Mouse (Mus musculus): ENCODE measurements around the gene Gm12185. TPM values are rescaled to one million over a fixed set of nuclear protein-coding genes. Genes with fewer than 3 reads are reported as not detected.

Gm12185 gene
- polyA plus RNA-seq, 1 experiment from 2014 or later, result not detected

- 2% methylated on average over 19 of the region's 19 CpGs for WGBS
- Histone ChIP-seq H3K27ac (ENCODE audit: low read depth, low read length) (peak within 1 kb of the TSS; percentile 16), H3K4me2 (ENCODE audit: low read length) (peak within 1 kb of the TSS; percentile 87), H3K4me1 (ENCODE audit: control insufficient read depth, insufficient read depth, low read depth, low read length) (peaks cover 10% of the 10 kb centered on the region; the same call in 1 of the 2 replicates), H3K36me3 (ENCODE audit: control insufficient read depth, insufficient read depth, low read length) (no peaks in the 10 kb centered on the region), H3K9ac (ENCODE audit: low read depth, low read length) (peak within 1 kb of the TSS; percentile 66), H3K27me3 (replicated peaks; ENCODE audit: control insufficient read depth, insufficient read depth, low read length) (no peaks in the 10 kb centered on the region; the same call in 1 of the 2 replicates), H3K4me3 (ENCODE audit: low read length) (peak within 1 kb of the TSS; percentile 48), H3K9me3 (ENCODE audit: control insufficient read depth, low read length) (no peaks in the 10 kb centered on the region)
- peak; percentile 60 for ATAC-seq
Observed at GRCm38 (mm10) chr11:48871201-48871772, 120.7 kb downstream of the Gm12185 start, which contains the start of gene Irgm1. Gene Irgm1 (minus strand): TSS chr11:48871683.

- ATAC-seq, result peak; percentile 35; the same call in 1 of the 2 replicates
- H3K36me3 ChIP-seq (ENCODE audit: control insufficient read depth, insufficient read depth, low read length), result no peaks in the 10 kb centered on the region
- no peaks in the 10 kb centered on the region for H3K9me3 ChIP-seq (ENCODE audit: control insufficient read depth, low read length)
- H3K4me3 ChIP-seq (ENCODE audit: low read length), result peak overlapping the region; percentile 48
- H3K27ac ChIP-seq (ENCODE audit: low read depth, low read length), result no peak overlapping the region
- no peaks in the 10 kb centered on the region; the same call in 1 of the 2 replicates for H3K27me3 ChIP-seq (replicated peaks; ENCODE audit: control insufficient read depth, insufficient read depth, low read length)
- 37% methylated on average over 7 of the region's 7 CpGs for WGBS
- H3K4me1 ChIP-seq (ENCODE audit: control insufficient read depth, insufficient read depth, low read depth, low read length), result peaks cover 10% of the 10 kb centered on the region; the same call in 1 of the 2 replicates
- peak overlapping the region; percentile 87 for H3K4me2 ChIP-seq (ENCODE audit: low read length)
- H3K9ac ChIP-seq (ENCODE audit: low read depth, low read length), result peak overlapping the region; percentile 66
Observed at GRCm38 (mm10) chr11:48870781-48871180, 121.2 kb downstream of the Gm12185 start.

DNA sequence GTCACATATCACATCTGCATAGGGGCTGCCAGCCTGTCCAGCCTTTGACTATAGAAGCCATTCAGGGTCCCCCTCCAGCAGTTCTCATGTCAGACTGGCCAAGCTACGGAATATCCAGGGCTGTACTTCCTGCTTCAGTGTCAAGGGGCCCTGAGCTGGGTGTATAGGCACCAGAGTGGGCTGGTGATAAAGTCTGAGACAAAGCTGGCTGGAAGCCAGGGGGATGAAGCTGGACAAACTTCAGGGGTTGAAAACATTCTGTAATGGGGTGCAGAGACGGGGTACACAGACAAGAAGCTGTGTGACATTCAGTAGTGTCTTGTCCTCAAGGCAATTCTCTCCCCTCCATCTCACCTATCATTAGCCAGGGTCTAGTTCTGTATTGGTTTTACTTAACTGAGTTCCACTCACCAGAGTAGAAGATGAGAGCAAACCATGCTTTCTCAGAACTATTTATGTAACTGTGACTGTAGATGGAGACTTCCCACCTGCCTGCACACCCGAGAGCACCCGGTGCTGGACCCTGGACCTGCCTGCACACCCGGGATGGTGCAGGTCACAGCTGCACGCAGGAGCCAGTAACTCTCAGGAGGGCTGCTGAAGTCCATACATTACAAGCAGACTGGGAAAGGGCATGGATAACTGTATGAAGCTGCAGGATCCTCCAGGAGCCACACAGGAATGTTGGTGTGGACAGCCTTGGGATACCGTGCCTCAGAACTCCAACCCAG is 122.5 kb downstream of the Gm12185 start:
- H3K4me2 ChIP-seq (ENCODE audit: low read length), result peak overlapping the region; percentile 21
- no peak for ATAC-seq
- no peak overlapping the region for H3K27ac ChIP-seq (ENCODE audit: low read depth, low read length)
- no peak overlapping the region for H3K9ac ChIP-seq (ENCODE audit: low read depth, low read length)
- 77% methylated on average over 7 of the region's 7 CpGs for WGBS
- no peaks in the 10 kb centered on the region; the same call in 1 of the 2 replicates for H3K27me3 ChIP-seq (replicated peaks; ENCODE audit: control insufficient read depth, insufficient read depth, low read length)
- H3K9me3 ChIP-seq (ENCODE audit: control insufficient read depth, low read length), result no peaks in the 10 kb centered on the region
- peaks cover 10% of the 10 kb centered on the region; the same call in 1 of the 2 replicates for H3K4me1 ChIP-seq (ENCODE audit: control insufficient read depth, insufficient read depth, low read depth, low read length)
- H3K36me3 ChIP-seq (ENCODE audit: control insufficient read depth, insufficient read depth, low read length), result no peaks in the 10 kb centered on the region
- H3K4me3 ChIP-seq (ENCODE audit: low read length), result no peak overlapping the region

DNA sequence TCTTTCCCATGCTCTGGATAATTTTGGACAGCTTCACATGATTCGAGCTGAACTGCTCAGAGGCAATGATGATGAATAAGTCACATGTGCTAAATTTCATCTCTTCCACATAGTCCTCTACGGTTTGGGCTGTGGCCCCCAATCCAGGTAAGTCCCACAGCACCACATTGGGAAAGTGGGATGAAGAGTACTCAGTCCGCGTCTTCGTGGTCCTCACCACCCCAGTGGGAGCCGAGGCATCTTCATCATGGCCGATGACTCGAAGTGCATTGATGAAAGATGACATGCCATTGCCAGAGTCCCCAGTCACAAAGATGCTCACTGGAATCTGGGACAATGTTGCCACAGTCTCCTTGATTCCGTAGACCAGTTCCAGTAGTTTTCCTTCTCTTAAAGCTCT is 125.5 kb downstream of the Gm12185 start:
- no peak overlapping the region for H3K9ac ChIP-seq (ENCODE audit: low read depth, low read length)
- peaks cover 4% of the 10 kb centered on the region; the same call in 1 of the 2 replicates for H3K4me1 ChIP-seq (ENCODE audit: control insufficient read depth, insufficient read depth, low read depth, low read length)
- H3K27ac ChIP-seq (ENCODE audit: low read depth, low read length), result no peak overlapping the region
- H3K4me2 ChIP-seq (ENCODE audit: low read length), result no peak overlapping the region
- no peak for ATAC-seq
- H3K9me3 ChIP-seq (ENCODE audit: control insufficient read depth, low read length), result no peaks in the 10 kb centered on the region
- no peaks in the 10 kb centered on the region for H3K27me3 ChIP-seq (replicated peaks; ENCODE audit: control insufficient read depth, insufficient read depth, low read length)
- no peak overlapping the region for H3K4me3 ChIP-seq (ENCODE audit: low read length)
- H3K36me3 ChIP-seq (ENCODE audit: control insufficient read depth, insufficient read depth, low read length), result no peaks in the 10 kb centered on the region
- 97% methylated on average over 9 of the region's 9 CpGs for WGBS

- no peaks in the 10 kb centered on the region for H3K4me1 ChIP-seq (ENCODE audit: control insufficient read depth, insufficient read depth, low read depth, low read length)
- ATAC-seq, result no peak
Observed at GRCm38 (mm10) chr11:48863808-48864207, 128.2 kb downstream of the Gm12185 start.

GRCm38 (mm10) chr11:48862784-48863319 is 129.2 kb downstream of the Gm12185 start:
- peaks cover 3% of the 10 kb centered on the region; the same call in 1 of the 2 replicates for H3K4me1 ChIP-seq (ENCODE audit: control insufficient read depth, insufficient read depth, low read depth, low read length)
- no peak for ATAC-seq
- 86% methylated on average over 1 of the region's 1 CpGs for WGBS

More at GRCm38 (mm10) chr11:48863808-48864207, 128.2 kb downstream of the Gm12185 start:
- no peaks in the 10 kb centered on the region for H3K9me3 ChIP-seq (ENCODE audit: control insufficient read depth, low read length)
- H3K36me3 ChIP-seq (ENCODE audit: control insufficient read depth, insufficient read depth, low read length), result no peaks in the 10 kb centered on the region
- H3K9ac ChIP-seq (ENCODE audit: low read depth, low read length), result no peak overlapping the region
- no peak overlapping the region for H3K4me2 ChIP-seq (ENCODE audit: low read length)
- WGBS, result 86% methylated on average over 3 of the region's 3 CpGs
- no peaks in the 10 kb centered on the region for H3K27me3 ChIP-seq (replicated peaks; ENCODE audit: control insufficient read depth, insufficient read depth, low read length)
- H3K27ac ChIP-seq (ENCODE audit: low read depth, low read length), result no peak overlapping the region
- no peak overlapping the region for H3K4me3 ChIP-seq (ENCODE audit: low read length)

GRCm38 (mm10) chr11:48859014-48859413 is 133.0 kb downstream of the Gm12185 start:
- Histone ChIP-seq H3K4me3 (ENCODE audit: low read length) (peak overlapping the region; percentile 53), H3K36me3 (ENCODE audit: control insufficient read depth, insufficient read depth, low read length) (no peaks in the 10 kb centered on the region), H3K27ac (ENCODE audit: low read depth, low read length) (no peak overlapping the region), H3K9me3 (ENCODE audit: control insufficient read depth, low read length) (no peaks in the 10 kb centered on the region), H3K9ac (ENCODE audit: low read depth, low read length) (no peak overlapping the region), H3K4me1 (ENCODE audit: control insufficient read depth, insufficient read depth, low read depth, low read length) (peaks cover 15% of the 10 kb centered on the region), H3K4me2 (ENCODE audit: low read length) (peak overlapping the region; percentile 83), H3K27me3 (replicated peaks; ENCODE audit: control insufficient read depth, insufficient read depth, low read length) (no peaks in the 10 kb centered on the region)
- no peak for ATAC-seq
- WGBS, result under 1% methylated on average over 6 of the region's 6 CpGs

More at GRCm38 (mm10) chr11:48862784-48863319, 129.2 kb downstream of the Gm12185 start:
- Histone ChIP-seq H3K27ac (ENCODE audit: low read depth, low read length) (no peak overlapping the region), H3K4me2 (ENCODE audit: low read length) (no peak overlapping the region), H3K9ac (ENCODE audit: low read depth, low read length) (no peak overlapping the region), H3K27me3 (replicated peaks; ENCODE audit: control insufficient read depth, insufficient read depth, low read length) (no peaks in the 10 kb centered on the region), H3K9me3 (ENCODE audit: control insufficient read depth, low read length) (no peaks in the 10 kb centered on the region), H3K36me3 (ENCODE audit: control insufficient read depth, insufficient read depth, low read length) (no peaks in the 10 kb centered on the region), H3K4me3 (ENCODE audit: low read length) (no peak overlapping the region)

All from hindbrain, embryonic 16.5 days (tissue).